Mouse (Mus musculus): ENCODE measurements around the gene Car7. TPM values are rescaled to one million over a fixed set of nuclear protein-coding genes. Genes with fewer than 3 reads are reported as not detected.
"Not testable (repeated sequence)": the region's sequence is repeated elsewhere in the genome, so short reads cannot be mapped to it uniquely, and the experiment has no call there.

Car7 gene
- polyA plus RNA-seq, 1 experiment from 2014 or later, result 0.84 TPM

GRCm38 (mm10) chr8:104576820-104577219 lies 42.3 kb downstream of the Car7 start:
- no peak for ATAC-seq
- Histone ChIP-seq H3K9ac (replicated peaks; ENCODE audit: low read depth) (no peak overlapping the region), H3K27me3 (replicated peaks; ENCODE audit: insufficient read depth, low read length) (no peaks in the 10 kb centered on the region), H3K27ac (ENCODE audit: low read length) (no peak overlapping the region), H3K36me3 (ENCODE audit: insufficient read depth, low read length) (no peaks in the 10 kb centered on the region), H3K4me3 (ENCODE audit: low read depth, low read length) (no peak overlapping the region), H3K9me3 (ENCODE audit: low read length) (no peaks in the 10 kb centered on the region), H3K4me1 (ENCODE audit: insufficient read depth, low read depth, low read length) (no peaks in the 10 kb centered on the region), H3K4me2 (replicated peaks; ENCODE audit: low read depth, low read length) (no peak overlapping the region)
- TF ChIP-seq EP300 (IDR thresholded peaks at IDR 0.05), result no peak
- TF ChIP-seq CTCF (IDR thresholded peaks at IDR 0.05), result no peak
- WGBS, result 89% methylated on average over 3 of the region's 3 CpGs
- no peak for DNase-seq (ENCODE audit: low spot score)

DNA sequence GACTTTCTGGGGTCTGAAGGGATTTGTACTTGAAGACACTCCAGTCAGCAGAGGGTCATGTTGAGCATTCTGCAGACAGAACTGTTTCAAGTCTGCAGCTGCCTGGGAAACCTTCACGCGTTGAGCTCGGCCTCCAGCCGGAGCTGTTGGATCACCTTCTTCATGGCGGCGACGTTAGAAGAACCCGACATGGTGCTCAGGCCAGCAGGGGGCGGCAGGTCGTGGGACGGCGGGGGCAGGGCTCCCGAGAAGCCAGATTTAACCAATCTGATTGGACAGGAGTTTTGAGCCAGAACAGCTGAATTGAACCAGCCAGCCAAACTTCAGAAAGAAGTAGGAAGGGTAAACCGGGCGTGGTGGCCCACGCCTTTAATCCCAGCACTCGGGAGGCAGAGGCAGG lies 43.1 kb downstream of the Car7 start:
- 0 out of 2 replicates have a peak, but pooled peaks have one; percentile 6 for TF ChIP-seq CTCF (IDR thresholded peaks at IDR 0.05)
- WGBS, result 71% methylated on average over 17 of the region's 17 CpGs
- not testable (repeated sequence) for H3K4me2 ChIP-seq (replicated peaks; ENCODE audit: low read depth, low read length)

DNA sequence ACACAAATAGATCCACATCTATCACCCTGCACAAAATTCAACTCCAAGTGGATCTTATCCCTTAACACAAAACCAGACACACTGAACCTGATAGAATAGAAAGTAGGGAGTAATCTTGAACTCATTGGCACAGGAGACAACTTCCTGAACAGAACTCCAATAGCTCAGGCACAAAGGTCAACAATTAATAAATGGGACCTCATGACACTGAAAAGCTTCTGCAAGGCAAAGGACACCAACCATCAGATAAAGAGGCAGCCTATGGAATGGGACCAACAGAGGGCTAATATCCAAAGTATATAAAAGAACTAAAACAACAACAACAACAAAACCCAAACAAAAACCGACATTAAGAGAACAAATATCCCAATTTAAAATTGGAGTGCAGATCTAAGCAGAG lies 50.0 kb downstream of the Car7 start:
- no peaks in the 10 kb centered on the region for H3K9me3 ChIP-seq (ENCODE audit: low read length)
- no peaks in the 10 kb centered on the region for H3K27me3 ChIP-seq (replicated peaks; ENCODE audit: insufficient read depth, low read length)
- H3K9ac ChIP-seq (replicated peaks; ENCODE audit: low read depth), result no peak overlapping the region
- no peak overlapping the region for H3K4me2 ChIP-seq (replicated peaks; ENCODE audit: low read depth, low read length)
- H3K4me3 ChIP-seq (ENCODE audit: low read depth, low read length), result no peak overlapping the region
- no peak for TF ChIP-seq CTCF (IDR thresholded peaks at IDR 0.05)
- TF ChIP-seq EP300 (IDR thresholded peaks at IDR 0.05), result no peak
- 39% methylated on average over 1 of the region's 1 CpGs for WGBS
- no peaks in the 10 kb centered on the region for H3K36me3 ChIP-seq (ENCODE audit: insufficient read depth, low read length)
- no peak for DNase-seq (ENCODE audit: low spot score)
- no peak overlapping the region for H3K27ac ChIP-seq (ENCODE audit: low read length)
- no peak for ATAC-seq
- H3K4me1 ChIP-seq (ENCODE audit: insufficient read depth, low read depth, low read length), result no peaks in the 10 kb centered on the region

More for the DNA sequence above, 43.1 kb downstream of the Car7 start:
- not testable (repeated sequence) for H3K27ac ChIP-seq (ENCODE audit: low read length); ATAC-seq; H3K36me3 ChIP-seq (ENCODE audit: insufficient read depth, low read length); H3K27me3 ChIP-seq (replicated peaks; ENCODE audit: insufficient read depth, low read length); H3K9ac ChIP-seq (replicated peaks; ENCODE audit: low read depth); H3K9me3 ChIP-seq (ENCODE audit: low read length); DNase-seq (ENCODE audit: low spot score); H3K4me1 ChIP-seq (ENCODE audit: insufficient read depth, low read depth, low read length); H3K4me3 ChIP-seq (ENCODE audit: low read depth, low read length)

DNA sequence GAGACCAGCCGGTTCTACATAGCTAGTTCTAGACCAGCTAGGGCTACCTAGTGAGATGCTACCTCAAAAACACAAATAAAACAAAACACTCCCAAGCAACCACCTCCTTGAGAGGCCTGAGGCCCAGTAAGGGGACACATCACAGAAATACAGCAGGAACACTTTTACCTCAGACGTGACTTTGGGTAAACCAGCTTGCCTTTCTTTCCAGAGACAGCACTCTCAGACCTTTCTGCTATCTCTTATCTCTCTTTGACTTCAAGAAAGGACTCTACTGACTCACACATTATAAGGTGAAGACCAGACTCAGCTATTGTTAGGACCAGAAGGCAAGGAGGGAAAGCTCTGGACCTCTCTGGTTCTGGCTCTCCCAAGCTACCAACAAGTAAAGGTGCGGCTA lies 55.8 kb downstream of the Car7 start:
- TF ChIP-seq CTCF (IDR thresholded peaks at IDR 0.05) (no peak), EP300 (IDR thresholded peaks at IDR 0.05) (no peak)

GRCm38 (mm10) chr8:104591133-104591834 lies 56.8 kb downstream of the Car7 start, which contains the start of gene Pdp2:
TSS of gene Pdp2 (plus strand) at chr8:104591451.
- peak within 1 kb of the TSS; percentile 80 for H3K27ac ChIP-seq (ENCODE audit: low read length)
- peak within 1 kb of the TSS; percentile 74 for H3K4me3 ChIP-seq (ENCODE audit: low read depth, low read length)
- peak within 1 kb of the TSS; percentile 93 for H3K4me2 ChIP-seq (replicated peaks; ENCODE audit: low read depth, low read length)
- ATAC-seq (peak; percentile 98), DNase-seq (ENCODE audit: low spot score) (peak; percentile 94)
- H3K36me3 ChIP-seq (ENCODE audit: insufficient read depth, low read length), result peaks cover 14% of the 10 kb centered on the region
- WGBS, result under 1% methylated on average over 33 of the region's 44 CpGs
- H3K9me3 ChIP-seq (ENCODE audit: low read length), result no peaks in the 10 kb centered on the region
- peak within 1 kb of the TSS; percentile 41 for H3K9ac ChIP-seq (replicated peaks; ENCODE audit: low read depth)
- no peaks in the 10 kb centered on the region for H3K27me3 ChIP-seq (replicated peaks; ENCODE audit: insufficient read depth, low read length)
- TF ChIP-seq EP300 (IDR thresholded peaks at IDR 0.05) (peak; percentile 50), CTCF (IDR thresholded peaks at IDR 0.05) (no peak)
- H3K4me1 ChIP-seq (ENCODE audit: insufficient read depth, low read depth, low read length), result peaks cover 7% of the 10 kb centered on the region; the same call in 1 of the 2 replicates

More for the DNA sequence above, 55.8 kb downstream of the Car7 start:
- Histone ChIP-seq H3K4me1 (ENCODE audit: insufficient read depth, low read depth, low read length) (peaks cover 7% of the 10 kb centered on the region; the same call in 1 of the 2 replicates), H3K4me3 (ENCODE audit: low read depth, low read length) (no peak overlapping the region), H3K36me3 (ENCODE audit: insufficient read depth, low read length) (peaks cover 14% of the 10 kb centered on the region), H3K27ac (ENCODE audit: low read length) (no peak overlapping the region), H3K9me3 (ENCODE audit: low read length) (no peaks in the 10 kb centered on the region), H3K4me2 (replicated peaks; ENCODE audit: low read depth, low read length) (no peak overlapping the region), H3K9ac (replicated peaks; ENCODE audit: low read depth) (no peak overlapping the region), H3K27me3 (replicated peaks; ENCODE audit: insufficient read depth, low read length) (no peaks in the 10 kb centered on the region)
- 95% methylated on average over 3 of the region's 3 CpGs for WGBS
- no peak for ATAC-seq
- no peak for DNase-seq (ENCODE audit: low spot score)

- H3K36me3 ChIP-seq (ENCODE audit: insufficient read depth, low read length), result peaks cover 14% of the 10 kb centered on the region
- H3K27me3 ChIP-seq (replicated peaks; ENCODE audit: insufficient read depth, low read length), result no peaks in the 10 kb centered on the region
- 0 out of 2 replicates have a peak overlapping the region, but pooled peaks have one; percentile 80 for H3K27ac ChIP-seq (ENCODE audit: low read length)
- peak overlapping the region; percentile 74 for H3K4me3 ChIP-seq (ENCODE audit: low read depth, low read length)
- TF ChIP-seq EP300 (IDR thresholded peaks at IDR 0.05) (no peak), CTCF (IDR thresholded peaks at IDR 0.05) (no peak)
- peaks cover 7% of the 10 kb centered on the region; the same call in 1 of the 2 replicates for H3K4me1 ChIP-seq (ENCODE audit: insufficient read depth, low read depth, low read length)
- DNase-seq (ENCODE audit: low spot score) (no peak), ATAC-seq (no peak)
- 2% methylated on average over 9 of the region's 9 CpGs for WGBS
- H3K4me2 ChIP-seq (replicated peaks; ENCODE audit: low read depth, low read length), result peak overlapping the region; percentile 93
- peak overlapping the region; percentile 41 for H3K9ac ChIP-seq (replicated peaks; ENCODE audit: low read depth)
- no peaks in the 10 kb centered on the region for H3K9me3 ChIP-seq (ENCODE audit: low read length)
Measured at GRCm38 (mm10) chr8:104591856-104592255, 57.4 kb downstream of the Car7 start.

Measured in lung, postnatal 0 days (tissue).